ENCODE assay signal across 9 mouse cellular contexts in the genomic region with DNA sequence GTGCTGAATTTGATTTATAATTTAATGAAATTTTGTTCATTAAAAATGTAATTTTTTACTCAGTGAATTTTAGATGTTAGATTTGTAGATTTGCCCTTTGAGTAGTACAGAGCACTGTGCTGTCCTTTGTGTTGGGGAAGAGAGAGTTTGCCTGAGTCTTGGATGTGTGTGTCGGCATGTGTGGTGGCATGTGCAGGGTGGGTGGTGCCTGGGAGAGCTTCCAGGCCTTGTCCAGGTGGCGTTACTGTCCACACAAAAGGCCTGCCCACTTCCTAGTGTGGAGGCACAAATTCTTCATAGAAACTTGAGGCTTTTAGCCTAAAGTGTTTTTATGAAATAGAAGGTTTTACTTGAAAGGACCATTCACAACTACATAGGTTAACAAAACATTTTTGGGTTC. TPM values are rescaled to one million over a fixed set of nuclear protein-coding genes. Genes with fewer than 3 reads are reported as not detected.
DNase-seq lines count a peak whose midpoint lies in the region; ATAC-seq and TF ChIP-seq lines count a peak whose summit lies in the region.
"Had no signal": no experiment of that assay in that cellular context is flagged by ENCODE, and none has a peak within 500 bp of the region (broad histone marks: within the 10 kb centered on the region; RNA-seq: fewer than 3 reads in every experiment).

No protein-coding gene starts in this region.

- peaks cover 46% of the 10 kb centered on the region for H3K4me1 ChIP-seq in erythroblast, embryonic 14.5 days (ENCODE audit: control insufficient read depth)
- peaks cover 57% of the 10 kb centered on the region for H3K4me1 ChIP-seq in hindbrain, postnatal 0 days (ENCODE audit: insufficient read depth, low read length)
- peaks cover 96% of the 10 kb centered on the region for H3K4me1 ChIP-seq in hindbrain, embryonic 12.5 days
- peaks cover 86% of the 10 kb centered on the region for H3K4me1 ChIP-seq in midbrain, embryonic 14.5 days (ENCODE audit: control insufficient read depth, insufficient read depth, low read length)
- H3K4me1 ChIP-seq in midbrain, embryonic 10.5 days = peaks cover 90% of the 10 kb centered on the region
- peaks cover 27% of the 10 kb centered on the region for H3K4me1 ChIP-seq in liver, embryonic 16.5 days (ENCODE audit: control insufficient read depth, low read depth, low read length)

- H3K36me3 ChIP-seq in erythroblast, embryonic 14.5 days (ENCODE audit: control insufficient read depth) = no peaks in the 10 kb centered on the region
- H3K36me3 ChIP-seq in hindbrain, postnatal 0 days (ENCODE audit: insufficient read depth, low read length) = no peaks in the 10 kb centered on the region
- peaks cover 4% of the 10 kb centered on the region; the same call in 1 of the 2 replicates for H3K36me3 ChIP-seq in hindbrain, embryonic 12.5 days
- 0 out of 2 replicates have a peak, but pooled peaks cover 8% of the 10 kb centered on the region for H3K36me3 ChIP-seq in midbrain, embryonic 14.5 days (ENCODE audit: control insufficient read depth, insufficient read depth, low read length)
- peaks cover 18% of the 10 kb centered on the region for H3K36me3 ChIP-seq in midbrain, embryonic 10.5 days
- H3K36me3 ChIP-seq in liver, embryonic 16.5 days (ENCODE audit: control insufficient read depth, insufficient read depth) = no peaks in the 10 kb centered on the region

- peak overlapping the region; percentile 72 for H3K4me3 ChIP-seq in erythroblast, embryonic 14.5 days (replicated peaks)
- H3K4me3 ChIP-seq in hindbrain, postnatal 0 days (ENCODE audit: low read length) = no peak overlapping the region
- no peak overlapping the region for H3K4me3 ChIP-seq in hindbrain, embryonic 12.5 days
- no peak overlapping the region for H3K4me3 ChIP-seq in midbrain, embryonic 14.5 days (replicated peaks; ENCODE audit: low read depth, low read length)
- H3K4me3 ChIP-seq in midbrain, embryonic 10.5 days = no peak overlapping the region
- peak overlapping the region; percentile 66 for H3K4me3 ChIP-seq in liver, embryonic 16.5 days (ENCODE audit: low read depth, low read length)

- WGBS in hindbrain, postnatal 0 days = 30% methylated on average over 2 of the region's 2 CpGs
- WGBS in hindbrain, embryonic 12.5 days = 61% methylated on average over 2 of the region's 2 CpGs
- WGBS in midbrain, embryonic 14.5 days = 65% methylated on average over 2 of the region's 2 CpGs
- WGBS in midbrain, embryonic 10.5 days = 59% methylated on average over 2 of the region's 2 CpGs
- 72% methylated on average over 2 of the region's 2 CpGs for WGBS in liver, embryonic 16.5 days (ENCODE audit: insufficient replicate concordance)

- H3K4me2 ChIP-seq in hindbrain, postnatal 0 days (ENCODE audit: low read depth, low read length) = peak overlapping the region; percentile 56; the same call in 1 of the 2 replicates
- no peak overlapping the region for H3K4me2 ChIP-seq in hindbrain, embryonic 12.5 days (replicated peaks)
- H3K4me2 ChIP-seq in midbrain, embryonic 14.5 days (ENCODE audit: low read length) = 0 out of 2 replicates have a peak overlapping the region, but pooled peaks have one; percentile 48
- peak overlapping the region; percentile 54; the same call in 1 of the 2 replicates for H3K4me2 ChIP-seq in liver, embryonic 16.5 days (ENCODE audit: low read depth, low read length)

- H3K9ac ChIP-seq in hindbrain, postnatal 0 days (replicated peaks; ENCODE audit: low read length) = no peak overlapping the region
- no peak overlapping the region for H3K9ac ChIP-seq in hindbrain, embryonic 12.5 days
- no peak overlapping the region for H3K9ac ChIP-seq in midbrain, embryonic 14.5 days (replicated peaks; ENCODE audit: low read length)
- no peak overlapping the region for H3K9ac ChIP-seq in liver, embryonic 16.5 days (ENCODE audit: low read depth, low read length)

- H3K27ac ChIP-seq in hindbrain, postnatal 0 days = peak overlapping the region; percentile 32
- H3K27ac ChIP-seq in hindbrain, embryonic 12.5 days = no peak overlapping the region
- no peak overlapping the region for H3K27ac ChIP-seq in midbrain, embryonic 14.5 days (replicated peaks; ENCODE audit: low read depth, low read length)
- H3K27ac ChIP-seq in midbrain, embryonic 10.5 days (replicated peaks) = no peak overlapping the region
- 0 out of 2 replicates have a peak overlapping the region, but pooled peaks have one; percentile 26 for H3K27ac ChIP-seq in liver, embryonic 16.5 days (ENCODE audit: low read length)

- no peaks in the 10 kb centered on the region for H3K27me3 ChIP-seq in erythroblast, embryonic 14.5 days (ENCODE audit: control insufficient read depth)
- no peaks in the 10 kb centered on the region for H3K27me3 ChIP-seq in hindbrain, postnatal 0 days (ENCODE audit: insufficient read depth, low read length)
- H3K27me3 ChIP-seq in hindbrain, embryonic 12.5 days = no peaks in the 10 kb centered on the region
- no peaks in the 10 kb centered on the region for H3K27me3 ChIP-seq in midbrain, embryonic 14.5 days (ENCODE audit: control insufficient read depth, insufficient read depth, low read length)
- no peaks in the 10 kb centered on the region for H3K27me3 ChIP-seq in midbrain, embryonic 10.5 days (ENCODE audit: low read depth, poor library complexity, severe bottlenecking)
- H3K27me3 ChIP-seq in liver, embryonic 16.5 days (ENCODE audit: control insufficient read depth, insufficient read depth, low read depth, low read length) = no peaks in the 10 kb centered on the region
- H3K27me3 ChIP-seq: midbrain, embryonic 12.5 days had no signal

- H3K9me3 ChIP-seq in erythroblast, embryonic 14.5 days (ENCODE audit: control insufficient read depth, low read length) = no peaks in the 10 kb centered on the region
- no peaks in the 10 kb centered on the region for H3K9me3 ChIP-seq in hindbrain, postnatal 0 days (ENCODE audit: low read length)
- H3K9me3 ChIP-seq in hindbrain, embryonic 12.5 days (replicated peaks) = no peaks in the 10 kb centered on the region
- H3K9me3 ChIP-seq in midbrain, embryonic 14.5 days (ENCODE audit: control insufficient read depth, low read length) = no peaks in the 10 kb centered on the region
- no peaks in the 10 kb centered on the region for H3K9me3 ChIP-seq in midbrain, embryonic 10.5 days (replicated peaks)
- no peaks in the 10 kb centered on the region for H3K9me3 ChIP-seq in liver, embryonic 16.5 days (replicated peaks; ENCODE audit: control insufficient read depth, low read length)
- H3K9me3 ChIP-seq: midbrain, embryonic 12.5 days had no signal

- no peak for DNase-seq in hindbrain, postnatal 0 days (ENCODE audit: low spot score)
- DNase-seq in midbrain, embryonic 14.5 days = no peak
- DNase-seq in midbrain, embryonic 10.5 days (ENCODE audit: low spot score) = no peak
- no peak for DNase-seq in layer of hippocampus, adult 8-10 months (ENCODE audit: low spot score in 2 of 2)

- no peak for TF ChIP-seq CTCF in hindbrain, postnatal 0 days (IDR thresholded peaks at IDR 0.05; ENCODE audit: low read depth)

- ATAC-seq in erythroblast, adult 5-6 weeks (replicated peaks; ENCODE audit: low FRiP score, poor library complexity, severe bottlenecking) = no peak
- ATAC-seq in hindbrain, postnatal 0 days = no peak
- no peak for ATAC-seq in hindbrain, embryonic 12.5 days (ENCODE audit: low FRiP score)
- no peak for ATAC-seq in midbrain, embryonic 14.5 days (ENCODE audit: low FRiP score, low TSS enrichment)
- ATAC-seq in liver, embryonic 16.5 days (ENCODE audit: low read depth) = no peak

RNA-seq across cellular contexts. Expression of gene Map4k4, which starts 36.2 kb away (rescaled TPM):
- 0.12 and 0.13 TPM in 2 replicates for polyA plus RNA-seq in erythroblast, embryonic 14.5 days (2012)
- 2.3 and 15.2 TPM in 2 replicates for total RNA-seq in erythroblast, adult 5-6 weeks (2015; ENCODE audit: low replicate concordance)
- 14.6 and 19.3 TPM in 2 replicates for total RNA-seq in erythroblast, adult 5-6 weeks (2017; ENCODE audit: low replicate concordance)
- 172 and 189 TPM in 2 replicates for total RNA-seq in hindbrain, postnatal 0 days (2014; rRNA removed)
- polyA plus RNA-seq in hindbrain, postnatal 0 days (2015; fragmentation: Nextera tagmentation; extraction: Ambion mirVana) = 32.4 and 34.1 TPM in 2 replicates
- polyA plus RNA-seq in hindbrain, embryonic 12.5 days (2016; fragmentation: Nextera tagmentation; extraction: Ambion mirVana) = 65.6 and 66.2 TPM in 2 replicates
- 48.9 and 56.7 TPM in 2 replicates for polyA plus RNA-seq in midbrain, embryonic 14.5 days (2014; fragmentation: Nextera tagmentation; extraction: Ambion mirVana)
- polyA plus RNA-seq in midbrain, embryonic 10.5 days (2016; fragmentation: Nextera tagmentation; extraction: Ambion mirVana) = 25.1 and 37.8 TPM in 2 replicates
- polyA plus RNA-seq in liver, embryonic 16.5 days (2015; fragmentation: Nextera tagmentation; extraction: Ambion mirVana) = 2.2 TPM in 2 replicates
- total RNA-seq in layer of hippocampus, adult 8-10 months (2022) = 100 to 1,000 TPM; 127 to 159 (median 152) TPM

Comparison
In these comparisons a context has a peak if more than half of its experiments do, and no peak if none do; other contexts are left out.
1. H3K27ac ChIP-seq: peak in hindbrain, postnatal 0 days (single experiment) and liver, embryonic 16.5 days (single experiment); none in hindbrain, embryonic 12.5 days (single experiment), midbrain, embryonic 14.5 days (single experiment) and midbrain, embryonic 10.5 days (single experiment).
2. H3K4me3 ChIP-seq: peak in erythroblast, embryonic 14.5 days (single experiment) and liver, embryonic 16.5 days (single experiment); none in hindbrain, postnatal 0 days (single experiment), hindbrain, embryonic 12.5 days (single experiment), midbrain, embryonic 14.5 days (single experiment) and midbrain, embryonic 10.5 days (single experiment).